Mouse (Mus musculus) neural tube, embryonic 12.5 days (tissue): ENCODE data around the gene Tmod1. TPM values are rescaled to one million over a fixed set of nuclear protein-coding genes. Genes with fewer than 3 reads are reported as not detected.
A peak's percentile ranks its signal among the peaks of the same experiment; 100 is the strongest.

Source experiments
- ATAC-seq: fragments of 200-750 bp; cut with Nextera tagmentation; 2 replicates; pipeline ENCODE4 v1.8.0; 2017; ENCODE audit warnings: low read depth, mild to moderate bottlenecking, moderate TSS enrichment, moderate library complexity; ENCODE audit not compliant: low FRiP score
- H3K27ac ChIP-seq: fragments of 300-500 bp; sonication (generic); 2 replicates; pipeline ENCODE4 v1.5.1; 2016
- H3K27me3 ChIP-seq: fragments of 300-500 bp; sonication (generic); replicated peaks from 2 replicates; pipeline ENCODE4 v1.6.1; 2016; ENCODE audit warnings: mild to moderate bottlenecking
- H3K36me3 ChIP-seq: fragments of 300-500 bp; sonication (generic); 2 replicates; pipeline ENCODE4 v1.6.1; 2016; ENCODE audit warnings: mild to moderate bottlenecking
- H3K4me1 ChIP-seq: fragments of 300-500 bp; sonication (generic); 2 replicates; pipeline ENCODE4 v1.6.1; 2016
- H3K4me2 ChIP-seq: fragments of 300-500 bp; sonication (generic); replicated peaks from 2 replicates; pipeline ENCODE4 v1.6.1; 2016; ENCODE audit warnings: mild to moderate bottlenecking
- H3K4me3 ChIP-seq: fragments of 300-500 bp; sonication (generic); 2 replicates; pipeline ENCODE4 v1.5.1; 2016
- H3K9ac ChIP-seq: fragments of 300-500 bp; sonication (generic); 2 replicates; pipeline ENCODE4 v1.6.1; 2016; ENCODE audit warnings: mild to moderate bottlenecking
- H3K9me3 ChIP-seq: fragments of 300-500 bp; sonication (generic); 2 replicates; pipeline ENCODE4 v1.6.1; 2016; ENCODE audit warnings: mild to moderate bottlenecking
- WGBS: fragments of 180-500 bp; shearing (Covaris S2); methylation state at CpG from one replicate; pipeline ENCODE4 v1.1.7; 2016; 5-methylcytosine and 5-hydroxymethylcytosine counted together
- polyA plus RNA-seq: library from polyadenylated mRNA; unstranded; fragments of >200 nt; fragmentation: Nextera tagmentation; extraction: Ambion mirVana; gene quantifications from 2 replicates; pipeline ENCODE4 v1.2.1, GENCODE M21; 2016

The Tmod1 gene
- polyA plus RNA-seq, 1 experiment from 2014 or later, result 4.5 TPM

DNA sequence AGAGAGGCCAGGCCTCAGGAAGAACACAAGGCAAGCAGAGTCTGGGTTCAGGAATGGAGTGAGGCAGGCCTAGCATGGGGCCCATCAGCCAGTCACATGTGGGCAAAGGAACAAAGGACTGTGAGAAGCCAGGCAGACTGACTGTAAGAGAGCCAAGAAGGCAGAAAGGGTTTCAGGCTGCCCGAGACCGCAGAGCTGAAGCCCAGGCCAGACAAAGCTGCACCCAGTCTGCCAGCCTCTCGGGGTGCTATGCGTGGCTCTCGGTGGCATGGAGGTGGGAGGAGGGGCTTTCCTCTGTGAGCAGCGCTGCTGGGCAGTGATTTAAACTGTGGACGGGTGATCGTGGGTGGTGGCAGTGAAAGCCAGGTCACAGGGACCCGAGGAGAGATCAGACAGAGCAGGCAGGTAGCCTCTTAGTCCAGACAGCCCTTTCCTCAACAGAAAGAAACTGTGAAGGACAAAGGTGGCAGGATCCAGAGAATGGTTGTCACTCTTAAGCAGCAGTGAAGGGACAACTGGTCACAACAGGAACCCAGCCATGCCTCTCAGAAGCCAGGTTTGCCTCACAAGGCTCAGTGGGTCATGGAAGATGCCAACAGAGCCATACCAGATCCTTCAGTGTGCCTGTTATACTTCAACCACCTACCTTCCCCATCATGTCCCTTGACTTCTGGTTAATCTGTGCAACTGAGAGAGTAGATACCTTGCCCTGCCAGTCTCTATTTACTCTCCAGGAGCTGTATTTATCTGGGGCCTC, 45.9 kb downstream of the Tmod1 start:
- Histone ChIP-seq H3K4me3 (no peak overlapping the region), H3K36me3 (no peaks in the 10 kb centered on the region), H3K4me1 (peaks cover 14% of the 10 kb centered on the region; the same call in 1 of the 2 replicates), H3K4me2 (no peak overlapping the region), H3K27me3 (no peaks in the 10 kb centered on the region), H3K9me3 (no peaks in the 10 kb centered on the region), H3K9ac (no peak overlapping the region), H3K27ac (no peak overlapping the region)
- WGBS, result 77% methylated on average over 9 of the region's 9 CpGs
- ATAC-seq, result no peak

DNA sequence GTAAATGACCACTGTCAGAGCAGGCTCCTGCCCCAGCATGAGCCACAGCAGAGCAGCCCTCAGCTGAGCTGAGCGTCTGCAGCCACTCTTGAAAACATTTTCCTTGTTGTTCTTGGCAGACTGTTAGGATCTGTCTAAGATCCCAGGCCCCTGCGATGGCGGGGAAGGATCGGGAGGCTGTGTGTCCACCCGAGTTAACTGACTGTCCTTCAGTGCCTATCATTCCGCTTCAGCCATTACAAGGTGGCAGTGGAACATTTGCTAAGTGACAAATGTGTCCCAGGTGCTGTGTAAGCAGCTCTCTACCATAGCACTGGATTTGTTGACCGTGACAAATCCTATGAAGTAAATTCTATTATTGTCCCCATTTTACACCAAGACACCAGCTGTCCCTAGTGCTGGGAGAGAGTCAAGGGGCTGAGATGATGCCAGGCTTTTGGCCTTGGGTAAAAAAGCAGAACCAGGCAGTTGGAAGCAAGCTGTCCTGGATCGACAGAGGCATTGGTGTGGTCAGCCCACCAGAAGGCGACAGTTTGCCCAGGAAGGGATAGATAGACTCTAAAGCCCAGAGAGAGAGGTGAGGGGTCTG, 46.6 kb downstream of the Tmod1 start:
- H3K27ac ChIP-seq, result no peak overlapping the region
- no peaks in the 10 kb centered on the region for H3K9me3 ChIP-seq
- no peaks in the 10 kb centered on the region for H3K36me3 ChIP-seq
- WGBS, result 55% methylated on average over 9 of the region's 9 CpGs
- peak; percentile 61; the same call in 1 of the 2 replicates for ATAC-seq
- H3K27me3 ChIP-seq, result no peaks in the 10 kb centered on the region
- no peak overlapping the region for H3K4me2 ChIP-seq
- no peak overlapping the region for H3K4me3 ChIP-seq
- peaks cover 14% of the 10 kb centered on the region; the same call in 1 of the 2 replicates for H3K4me1 ChIP-seq
- no peak overlapping the region for H3K9ac ChIP-seq

- ATAC-seq, result no peak
- Histone ChIP-seq H3K27ac (no peak overlapping the region), H3K4me3 (no peak overlapping the region), H3K4me2 (no peak overlapping the region), H3K36me3 (no peaks in the 10 kb centered on the region), H3K27me3 (no peaks in the 10 kb centered on the region), H3K9ac (no peak overlapping the region), H3K9me3 (no peaks in the 10 kb centered on the region), H3K4me1 (peaks cover 14% of the 10 kb centered on the region; the same call in 1 of the 2 replicates)
- WGBS, result 82% methylated on average over 18 of the region's 18 CpGs
Measured at GRCm38 (mm10) chr4:46086718-46087426, 48.1 kb downstream of the Tmod1 start.

DNA sequence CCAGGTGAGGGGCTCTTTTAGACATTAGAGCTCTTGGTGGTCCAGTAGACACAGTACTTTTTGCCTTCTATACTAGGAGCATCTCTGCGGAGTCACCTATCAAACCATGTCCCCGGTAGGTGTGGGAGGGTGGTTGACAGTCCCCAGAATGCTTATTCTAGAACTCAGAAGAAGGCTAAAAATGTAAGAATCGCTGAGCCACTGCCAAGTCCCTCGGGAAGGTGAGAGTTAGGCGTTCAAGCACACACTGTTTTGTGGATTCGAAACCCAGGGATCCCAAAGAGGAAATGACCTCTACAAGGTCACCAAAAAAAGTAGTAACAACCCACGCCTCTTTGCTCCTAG, 48.7 kb downstream of the Tmod1 start:
- Histone ChIP-seq H3K4me1 (peaks cover 14% of the 10 kb centered on the region; the same call in 1 of the 2 replicates), H3K27me3 (no peaks in the 10 kb centered on the region), H3K9ac (no peak overlapping the region), H3K27ac (no peak overlapping the region), H3K4me2 (no peak overlapping the region), H3K36me3 (no peaks in the 10 kb centered on the region), H3K9me3 (no peaks in the 10 kb centered on the region), H3K4me3 (no peak overlapping the region)
- no peak for ATAC-seq
- 84% methylated on average over 7 of the region's 7 CpGs for WGBS

- peaks cover 14% of the 10 kb centered on the region; the same call in 1 of the 2 replicates for H3K4me1 ChIP-seq
Measured at GRCm38 (mm10) chr4:46087852-46088251, 49.1 kb downstream of the Tmod1 start.

GRCm38 (mm10) chr4:46089524-46090125, 50.9 kb downstream of the Tmod1 start:
- no peak overlapping the region for H3K4me3 ChIP-seq
- peaks cover 16% of the 10 kb centered on the region; the same call in 1 of the 2 replicates for H3K4me1 ChIP-seq
- no peak overlapping the region for H3K27ac ChIP-seq
- WGBS, result 37% methylated on average over 14 of the region's 14 CpGs
- no peaks in the 10 kb centered on the region for H3K27me3 ChIP-seq
- no peak for ATAC-seq
- no peaks in the 10 kb centered on the region for H3K9me3 ChIP-seq
- no peaks in the 10 kb centered on the region for H3K36me3 ChIP-seq
- H3K9ac ChIP-seq, result no peak overlapping the region
- H3K4me2 ChIP-seq, result no peak overlapping the region

More at GRCm38 (mm10) chr4:46087852-46088251, 49.1 kb downstream of the Tmod1 start:
- H3K36me3 ChIP-seq, result no peaks in the 10 kb centered on the region
- no peak overlapping the region for H3K9ac ChIP-seq
- no peaks in the 10 kb centered on the region for H3K9me3 ChIP-seq
- 40% methylated on average over 5 of the region's 5 CpGs for WGBS
- ATAC-seq, result no peak
- H3K27ac ChIP-seq, result no peak overlapping the region
- H3K27me3 ChIP-seq, result no peaks in the 10 kb centered on the region
- H3K4me3 ChIP-seq, result no peak overlapping the region
- H3K4me2 ChIP-seq, result no peak overlapping the region

GRCm38 (mm10) chr4:46092429-46093076, 53.8 kb downstream of the Tmod1 start:
- no peak for ATAC-seq
- H3K4me1 ChIP-seq, result peaks cover 6% of the 10 kb centered on the region; the same call in 1 of the 2 replicates
- no peaks in the 10 kb centered on the region for H3K36me3 ChIP-seq
- H3K27me3 ChIP-seq, result no peaks in the 10 kb centered on the region; the same call in 1 of the 2 replicates
- no peak overlapping the region for H3K9ac ChIP-seq
- WGBS, result 88% methylated on average over 5 of the region's 5 CpGs
- no peak overlapping the region for H3K27ac ChIP-seq
- H3K4me2 ChIP-seq, result no peak overlapping the region
- H3K4me3 ChIP-seq, result no peak overlapping the region
- no peaks in the 10 kb centered on the region for H3K9me3 ChIP-seq

DNA sequence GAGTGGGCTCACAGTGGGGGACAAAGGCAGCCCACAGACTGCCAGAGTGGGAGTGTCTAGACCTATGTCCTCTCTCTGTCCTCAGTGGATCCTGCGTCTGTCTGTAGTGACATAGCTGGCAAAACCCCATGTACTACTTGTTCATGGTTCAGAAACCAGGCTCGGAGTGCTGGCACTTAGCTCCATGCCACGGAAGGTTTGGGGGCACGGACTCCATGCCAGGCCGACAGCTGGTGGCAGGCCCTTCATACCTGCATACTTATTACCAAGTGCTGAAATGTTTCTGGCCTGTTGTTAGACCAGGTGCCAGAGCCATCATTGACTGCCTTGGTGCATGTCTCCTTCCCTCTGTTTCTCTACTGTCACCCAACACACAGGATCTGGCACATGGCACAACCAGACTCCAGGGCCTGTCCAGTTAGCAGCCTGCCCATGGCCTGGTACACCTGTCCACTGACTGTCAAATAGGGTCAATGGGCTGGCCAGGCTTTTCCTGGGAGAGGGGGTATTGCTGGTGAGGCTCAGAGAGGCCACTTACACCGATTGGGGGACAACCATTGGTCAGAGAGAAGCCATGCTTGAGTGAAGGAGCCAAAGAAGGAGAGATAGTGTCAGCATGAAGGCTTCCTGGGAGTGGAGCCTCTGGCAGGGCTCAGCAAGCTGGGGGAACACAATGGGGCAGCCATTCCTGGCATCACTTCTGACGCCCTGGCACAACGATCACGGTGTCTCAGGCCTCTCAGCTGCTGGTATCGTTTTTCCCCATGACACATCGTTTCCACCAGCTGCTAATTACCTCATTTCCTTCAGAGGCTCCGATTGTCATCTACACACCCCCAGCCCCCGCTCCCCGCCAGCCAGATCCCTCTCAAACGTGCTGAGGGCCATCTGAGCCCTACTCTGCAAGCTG, 56.4 kb downstream of the Tmod1 start:
- 62% methylated on average over 15 of the region's 15 CpGs for WGBS
- Histone ChIP-seq H3K36me3 (no peaks in the 10 kb centered on the region), H3K4me2 (no peak overlapping the region), H3K9me3 (no peaks in the 10 kb centered on the region), H3K27me3 (no peaks in the 10 kb centered on the region; the same call in 1 of the 2 replicates), H3K4me1 (peaks cover 7% of the 10 kb centered on the region; the same call in 1 of the 2 replicates), H3K4me3 (no peak overlapping the region), H3K27ac (no peak overlapping the region), H3K9ac (no peak overlapping the region)
- no peak for ATAC-seq

DNA sequence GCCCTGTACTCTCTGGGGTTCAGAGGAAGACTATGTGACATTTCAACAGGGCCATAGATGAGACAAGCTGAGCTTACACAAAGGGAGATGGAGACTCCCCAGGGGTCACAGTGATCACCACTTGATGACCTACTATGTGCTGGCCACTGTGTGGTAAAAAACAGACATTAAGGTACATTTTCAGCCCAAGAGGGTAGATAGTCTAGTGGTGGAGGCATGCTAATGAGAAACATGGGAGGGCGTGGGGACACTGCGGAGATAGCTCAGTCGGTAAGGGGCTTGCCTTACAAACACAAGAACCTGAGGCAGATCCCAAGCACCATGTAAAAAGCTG, 57.1 kb downstream of the Tmod1 start:
- Histone ChIP-seq H3K27ac (no peak overlapping the region), H3K4me2 (no peak overlapping the region), H3K9ac (no peak overlapping the region), H3K4me1 (peaks cover 13% of the 10 kb centered on the region), H3K36me3 (no peaks in the 10 kb centered on the region), H3K9me3 (no peaks in the 10 kb centered on the region), H3K27me3 (no peaks in the 10 kb centered on the region; the same call in 1 of the 2 replicates), H3K4me3 (no peak overlapping the region)
- WGBS, result 95% methylated on average over 3 of the region's 3 CpGs
- ATAC-seq, result no peak

DNA sequence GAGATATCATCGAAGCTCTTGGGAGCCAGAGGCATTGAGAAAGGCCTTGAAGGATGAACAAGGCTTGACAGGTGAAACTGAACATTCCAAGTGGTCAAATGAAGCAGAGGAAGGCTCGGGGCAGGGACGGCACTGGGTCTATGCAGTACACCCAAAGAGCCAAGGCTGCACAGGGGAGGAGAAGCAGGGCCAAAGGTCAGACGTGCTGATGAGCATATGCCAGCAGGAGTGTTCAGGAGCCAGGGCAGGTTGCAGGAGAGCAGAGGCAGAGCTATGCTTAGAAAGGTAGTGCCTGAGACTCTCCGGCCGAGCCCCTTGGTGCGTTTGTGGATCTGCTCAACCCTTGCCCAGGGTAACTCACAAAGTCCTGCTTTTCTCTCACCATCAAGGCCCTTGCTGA, 57.8 kb downstream of the Tmod1 start:
- H3K36me3 ChIP-seq, result no peaks in the 10 kb centered on the region
- 89% methylated on average over 7 of the region's 7 CpGs for WGBS
- ATAC-seq, result no peak
- H3K4me1 ChIP-seq, result peaks cover 20% of the 10 kb centered on the region
- no peak overlapping the region for H3K4me3 ChIP-seq
- no peaks in the 10 kb centered on the region for H3K9me3 ChIP-seq
- H3K9ac ChIP-seq, result no peak overlapping the region
- H3K27ac ChIP-seq, result no peak overlapping the region
- no peaks in the 10 kb centered on the region; the same call in 1 of the 2 replicates for H3K27me3 ChIP-seq
- no peak overlapping the region for H3K4me2 ChIP-seq

DNA sequence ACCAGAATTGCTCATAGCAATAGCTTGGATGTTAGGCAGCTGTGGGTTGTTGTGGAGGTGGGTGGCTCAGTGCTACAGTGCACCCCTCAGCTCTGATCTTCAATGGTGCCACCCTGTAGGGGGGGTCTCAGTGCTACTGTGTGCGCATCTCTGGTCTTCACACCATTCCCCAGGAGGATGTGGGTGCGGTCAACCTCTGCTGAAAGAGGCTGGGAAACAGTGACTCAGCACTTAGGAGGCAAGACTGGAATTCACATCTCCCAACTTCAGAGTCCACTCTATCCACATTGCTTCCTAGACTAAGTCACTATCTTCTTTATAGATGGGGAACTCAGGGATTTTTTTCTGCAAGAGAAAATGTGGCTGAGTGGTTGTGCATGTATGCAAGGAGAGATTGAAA, 58.9 kb downstream of the Tmod1 start:
- Histone ChIP-seq H3K9me3 (0 out of 2 replicates have a peak, but pooled peaks cover 5% of the 10 kb centered on the region), H3K4me3 (no peak overlapping the region), H3K9ac (no peak overlapping the region), H3K27me3 (no peaks in the 10 kb centered on the region; the same call in 1 of the 2 replicates), H3K27ac (no peak overlapping the region), H3K4me1 (peaks cover 22% of the 10 kb centered on the region), H3K36me3 (no peaks in the 10 kb centered on the region), H3K4me2 (no peak overlapping the region)
- no peak for ATAC-seq
- WGBS, result 94% methylated on average over 2 of the region's 2 CpGs
